Mouse (Mus musculus) erythroblast, embryonic 14.5 days (primary cell): ENCODE measurements around the gene Ptpre. TPM values are rescaled to one million over a fixed set of nuclear protein-coding genes. Genes with fewer than 3 reads are reported as not detected.

Experiments used
- H3K27me3 ChIP-seq: 2 replicates; pipeline ENCODE4 v1.6.1; 2012; ENCODE audit warnings: inconsistent platforms; ENCODE audit not compliant: control insufficient read depth
- H3K36me3 ChIP-seq: 2 replicates; pipeline ENCODE4 v1.6.1; 2012; ENCODE audit warnings: mild to moderate bottlenecking, inconsistent platforms; ENCODE audit not compliant: control insufficient read depth
- H3K4me1 ChIP-seq: 2 replicates; pipeline ENCODE4 v1.6.1; 2012; ENCODE audit warnings: inconsistent platforms; ENCODE audit not compliant: control insufficient read depth
- H3K4me3 ChIP-seq: replicated peaks from 2 replicates; pipeline ENCODE3; 2012; ENCODE audit warnings: moderate library complexity, mild to moderate bottlenecking, inconsistent platforms
- H3K9me3 ChIP-seq: 2 replicates; pipeline ENCODE4 v1.6.1; 2012; ENCODE audit warnings: low read length, inconsistent platforms, mixed read lengths; ENCODE audit not compliant: control insufficient read depth
- GATA1 ChIP-seq: IDR thresholded peaks from 2 replicates; pipeline ENCODE4 v1.6.1; 2012; ENCODE audit warnings: low read length, inconsistent platforms, mixed read lengths
- TAL1 ChIP-seq: IDR thresholded peaks from 3 replicates; pipeline ENCODE4 v1.6.1; 2012; ENCODE audit warnings: low read length, inconsistent platforms, mixed read lengths
- polyA plus RNA-seq: library from polyadenylated mRNA; stranded (reverse); fragments of >175 nt; gene quantifications from 2 replicates; pipeline ENCODE4 v1.2.3, GENCODE M21; 2012

The Ptpre gene
- polyA plus RNA-seq, 1 experiment, result 0.01 TPM

DNA sequence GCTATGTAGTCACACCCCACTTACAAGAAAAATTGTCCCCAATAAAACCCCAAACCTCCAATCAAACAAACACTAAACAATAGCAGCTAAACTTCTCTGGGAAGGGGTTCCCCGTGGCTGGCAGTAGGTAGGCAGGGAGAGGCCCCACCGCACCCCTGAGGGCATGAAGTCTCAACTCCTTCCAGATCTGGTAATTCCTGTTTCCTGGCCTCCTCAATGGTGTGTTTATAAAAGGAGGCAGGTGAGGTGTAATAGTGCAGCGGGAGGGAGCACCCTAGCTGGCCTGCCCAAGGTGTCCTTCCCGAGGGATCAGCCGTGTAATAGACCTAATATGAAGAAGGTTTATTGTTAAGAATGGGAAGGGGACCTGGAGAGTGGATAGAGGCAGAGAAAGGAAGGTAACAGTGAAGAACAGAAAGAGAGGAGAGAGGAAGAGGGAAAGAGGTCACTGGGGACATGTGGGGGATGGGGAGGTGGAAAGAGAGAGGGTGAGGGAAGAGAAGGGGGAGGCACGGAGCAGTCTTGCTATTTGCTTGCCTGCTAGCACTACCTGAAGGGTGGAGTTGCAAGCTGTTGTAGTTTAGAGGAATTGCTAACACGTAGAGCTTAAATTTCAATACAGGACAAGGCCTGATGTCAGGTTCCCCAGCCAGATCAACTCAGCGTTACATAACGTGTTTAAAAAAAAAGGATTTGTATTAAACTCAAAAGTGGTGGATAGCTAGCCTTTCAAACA is 197.8 kb downstream of the Ptpre start:
- H3K4me1 ChIP-seq, result peaks cover 13% of the 10 kb centered on the region
- H3K36me3 ChIP-seq, result no peaks in the 10 kb centered on the region
- peaks cover 4% of the 10 kb centered on the region for H3K27me3 ChIP-seq
- peaks cover 3% of the 10 kb centered on the region for H3K9me3 ChIP-seq
- no peak overlapping the region for H3K4me3 ChIP-seq
- no peak for TF ChIP-seq GATA1
- no peak for TF ChIP-seq TAL1

Other genes with a start within 250 kb of the Ptpre start
- gene Foxi2, start 127.2 kb upstream of the Ptpre start, polyA plus RNA-seq, result not detected in 2 replicates
- gene Clrn3, start 8.8 kb upstream of the Ptpre start, polyA plus RNA-seq, result not detected in 2 replicates
- 7.0 and 10.8 TPM in 2 replicates for gene Mki67, start 178.9 kb downstream of the Ptpre start, polyA plus RNA-seq